Mouse (Mus musculus) adrenal gland, adult 8-10 months (tissue): ENCODE measurements around the gene Mab21l1. TPM values are rescaled to one million over a fixed set of nuclear protein-coding genes. Genes with fewer than 3 reads are reported as not detected.

Source experiments
- DNase-seq: peaks from one replicate; pipeline ENCODE4 v3.0.0; 2022
- total RNA-seq, 4 experiments: library from RNA; stranded (reverse); gene quantifications; 2 replicates each; pipeline ENCODE4 v1.2.4; 2022

Gene Mab21l1
- total RNA-seq, 4 experiments from 2014 or later: 2.0 to 4.0 (median 3.4) TPM

- DNase-seq: no peak
Observed at GRCm38 (mm10) chr3:55780120-55781070, 1.9 kb upstream of the Mab21l1 start.

GRCm38 (mm10) chr3:55781429-55782055 is 768 bp upstream of the Mab21l1 start:
- no peak for DNase-seq

GRCm38 (mm10) chr3:55782771-55783170 is 461 bp downstream of the Mab21l1 start:
- DNase-seq: no peak

GRCm38 (mm10) chr3:55783171-55784081 is 1.1 kb downstream of the Mab21l1 start:
- no peak for DNase-seq

GRCm38 (mm10) chr3:55784101-55784500 is 1.8 kb downstream of the Mab21l1 start:
- no peak for DNase-seq

- no peak for DNase-seq
Observed at GRCm38 (mm10) chr3:55785266-55785980, 3.1 kb downstream of the Mab21l1 start.

GRCm38 (mm10) chr3:55785981-55786725 is 3.8 kb downstream of the Mab21l1 start:
- no peak for DNase-seq

- DNase-seq: no peak
Observed at GRCm38 (mm10) chr3:55786835-55787486, 4.7 kb downstream of the Mab21l1 start.

GRCm38 (mm10) chr3:55787487-55788213 is 5.3 kb downstream of the Mab21l1 start:
- DNase-seq: peak; percentile 29

GRCm38 (mm10) chr3:55788214-55788586 is 5.9 kb downstream of the Mab21l1 start:
- no peak for DNase-seq

- DNase-seq: no peak
Observed at GRCm38 (mm10) chr3:55788621-55789201, 6.4 kb downstream of the Mab21l1 start.

GRCm38 (mm10) chr3:55789856-55790255 is 7.5 kb downstream of the Mab21l1 start:
- no peak for DNase-seq

- DNase-seq: no peak
Observed at GRCm38 (mm10) chr3:55790609-55791008, 8.3 kb downstream of the Mab21l1 start.

- DNase-seq: no peak
Observed at GRCm38 (mm10) chr3:55792251-55792650, 9.9 kb downstream of the Mab21l1 start.

GRCm38 (mm10) chr3:55793842-55794575 is 11.7 kb downstream of the Mab21l1 start:
- DNase-seq: peak; percentile 91

- DNase-seq: no peak
Observed at GRCm38 (mm10) chr3:55794768-55795167, 12.5 kb downstream of the Mab21l1 start.

- no peak for DNase-seq
Observed at GRCm38 (mm10) chr3:55814993-55815625, 32.8 kb downstream of the Mab21l1 start.

- no peak for DNase-seq
Observed at GRCm38 (mm10) chr3:55816096-55816495, 33.8 kb downstream of the Mab21l1 start.
